Comparison of ENCODE assay signal across 26 mouse cellular contexts in genomic region chr6:50988561-50988960, GRCm38 (mm10).
A peak's percentile ranks its signal among the peaks of the same experiment; 100 is the strongest.
DNase-seq lines count a peak whose midpoint lies in the region; ATAC-seq lines count a peak whose summit lies in the region.
"Had no signal": no experiment of that assay in that cellular context is flagged by ENCODE, and none has a peak within 500 bp of the region (broad histone marks: within the 10 kb centered on the region; RNA-seq: fewer than 3 reads in every experiment).

No protein-coding gene starts in this region.

- peaks cover 27% of the 10 kb centered on the region for H3K4me1 ChIP-seq in midbrain, embryonic 10.5 days
- H3K4me1 ChIP-seq in midbrain, embryonic 15.5 days = peaks cover 23% of the 10 kb centered on the region

- H3K4me3 ChIP-seq in midbrain, embryonic 10.5 days = no peak overlapping the region
- no peak overlapping the region for H3K4me3 ChIP-seq in midbrain, embryonic 15.5 days
- H3K4me3 ChIP-seq: embryonic facial prominence, embryonic 13.5 days; erythroblast, embryonic 14.5 days; forebrain, embryonic 13.5 days; gastrocnemius, adult 2 months; heart, adult 2 months; heart, embryonic 10.5 days; heart, embryonic 13.5 days; hindbrain, embryonic 13.5 days had no signal

- WGBS in midbrain, embryonic 10.5 days = 75% methylated on average over 3 of the region's 3 CpGs
- WGBS in midbrain, embryonic 15.5 days = 80% methylated on average over 3 of the region's 3 CpGs

- no peaks in the 10 kb centered on the region for H3K9me3 ChIP-seq in midbrain, embryonic 10.5 days (replicated peaks)
- H3K9me3 ChIP-seq in midbrain, embryonic 15.5 days = no peaks in the 10 kb centered on the region
- H3K9me3 ChIP-seq: embryonic facial prominence, embryonic 13.5 days; forebrain, embryonic 13.5 days; heart, embryonic 10.5 days; heart, embryonic 13.5 days; hindbrain, embryonic 13.5 days had no signal

- H3K4me2 ChIP-seq in midbrain, embryonic 15.5 days = no peak overlapping the region
- H3K4me2 ChIP-seq: embryonic facial prominence, embryonic 13.5 days; forebrain, embryonic 13.5 days; heart, embryonic 13.5 days; hindbrain, embryonic 13.5 days had no signal

- intact Hi-C loops in heart, postnatal 25 days (cut with DNase I) = no loop called here

- ATAC-seq in midbrain, embryonic 15.5 days (replicated peaks) = no peak
- ATAC-seq: activated CD4-positive, CD25-positive, alpha-beta regulatory T cell, adult 4 months; forebrain, embryonic 13.5 days; forebrain, postnatal 0 days; hindbrain, postnatal 0 days; inflammation-experienced regulatory T-cells, adult 6 months; intestine, embryonic 16.5 days had no signal

- 0 out of 2 replicates have a peak overlapping the region, but pooled peaks have one; percentile 38 for H3K27ac ChIP-seq in midbrain, embryonic 10.5 days (replicated peaks)
- H3K27ac ChIP-seq in midbrain, embryonic 15.5 days = no peak overlapping the region
- H3K27ac ChIP-seq: embryonic facial prominence, embryonic 13.5 days; forebrain, embryonic 13.5 days; gastrocnemius, adult 2 months; heart, adult 2 months; heart, embryonic 13.5 days; hindbrain, embryonic 13.5 days; hindbrain, postnatal 0 days had no signal

- H3K36me3 ChIP-seq in midbrain, embryonic 10.5 days = no peaks in the 10 kb centered on the region
- no peaks in the 10 kb centered on the region for H3K36me3 ChIP-seq in midbrain, embryonic 15.5 days (replicated peaks)
- H3K36me3 ChIP-seq: embryonic facial prominence, embryonic 13.5 days; heart, embryonic 10.5 days; heart, embryonic 13.5 days; hindbrain, embryonic 13.5 days had no signal

- DNase-seq in cerebellum, postnatal 10 days = peak; percentile 60 to 75
- DNase-seq in cerebellum, adult 9-11 months = no peak
- DNase-seq in heart, adult 11 months = peak; percentile 85
- DNase-seq in heart, postnatal 25 days (ENCODE audit: low spot score) = no peak
- no peak for DNase-seq in midbrain, embryonic 10.5 days (ENCODE audit: low spot score)
- DNase-seq: adrenal gland, adult 8-10 months; adrenal gland, postnatal 25 days; cerebellum, adult 2 months; cerebellum, postnatal 25 days; forebrain, postnatal 0 days; gastrocnemius, adult 2 months; gastrocnemius, postnatal 14 days; heart, adult 2 months; heart, postnatal 14 days; kidney, adult 18-20 months had no signal

- H3K27me3 ChIP-seq in midbrain, embryonic 10.5 days (ENCODE audit: low read depth, poor library complexity, severe bottlenecking) = no peaks in the 10 kb centered on the region
- H3K27me3 ChIP-seq in midbrain, embryonic 15.5 days (replicated peaks) = no peaks in the 10 kb centered on the region
- H3K27me3 ChIP-seq: embryonic facial prominence, embryonic 13.5 days; forebrain, embryonic 13.5 days; heart, embryonic 13.5 days; hindbrain, embryonic 13.5 days had no signal

- H3K9ac ChIP-seq in midbrain, embryonic 15.5 days = no peak overlapping the region
- H3K9ac ChIP-seq: embryonic facial prominence, embryonic 13.5 days; forebrain, embryonic 13.5 days; forebrain, postnatal 0 days; heart, embryonic 13.5 days; hindbrain, embryonic 13.5 days had no signal

Comparison
In these comparisons a context has a peak if more than half of its experiments do, and no peak if none do; other contexts are left out.
1. DNase-seq: peak in cerebellum, postnatal 10 days (2 of 2) and heart, adult 11 months (single experiment); none in cerebellum, adult 9-11 months (single experiment), heart, postnatal 25 days (single experiment) and midbrain, embryonic 10.5 days (single experiment).